Mouse (Mus musculus) hindbrain, embryonic 15.5 days (tissue): ENCODE results near the gene Lsm11. TPM values are rescaled to one million over a fixed set of nuclear protein-coding genes. Genes with fewer than 3 reads are reported as not detected.

Experiments used
- polyA plus RNA-seq: library from polyadenylated mRNA; unstranded; fragments of >200 nt; fragmentation: Nextera tagmentation; extraction: Ambion mirVana; gene quantifications from 2 replicates; pipeline ENCODE4 v1.2.1, GENCODE M21; 2015

Lsm11 gene
- polyA plus RNA-seq, 1 experiment from 2014 or later, result 25.4 TPM

Other genes starting within 250 kb of the Lsm11 start
- gene Clint1, start 92.9 kb downstream of the Lsm11 start, polyA plus RNA-seq, result 42.6 and 43.1 TPM in 2 replicates
- 9.1 and 10.0 TPM in 2 replicates for gene Thg1l, start 10.6 kb upstream of the Lsm11 start, polyA plus RNA-seq
- gene Sox30, start 35.4 kb upstream of the Lsm11 start, polyA plus RNA-seq, result 0.13 and 0.16 TPM in 2 replicates
- 5.6 and 7.1 TPM in 2 replicates for gene Gm12166, start 107.4 kb upstream of the Lsm11 start, polyA plus RNA-seq
- gene Adam19, start 111.1 kb upstream of the Lsm11 start, polyA plus RNA-seq, result 12.0 and 12.6 TPM in 2 replicates
- gene Nipal4, start 221.6 kb upstream of the Lsm11 start, polyA plus RNA-seq, result 0.43 and 0.47 TPM in 2 replicates